Mouse (Mus musculus): Measurements from ENCODE around the gene Mcat.

DNA sequence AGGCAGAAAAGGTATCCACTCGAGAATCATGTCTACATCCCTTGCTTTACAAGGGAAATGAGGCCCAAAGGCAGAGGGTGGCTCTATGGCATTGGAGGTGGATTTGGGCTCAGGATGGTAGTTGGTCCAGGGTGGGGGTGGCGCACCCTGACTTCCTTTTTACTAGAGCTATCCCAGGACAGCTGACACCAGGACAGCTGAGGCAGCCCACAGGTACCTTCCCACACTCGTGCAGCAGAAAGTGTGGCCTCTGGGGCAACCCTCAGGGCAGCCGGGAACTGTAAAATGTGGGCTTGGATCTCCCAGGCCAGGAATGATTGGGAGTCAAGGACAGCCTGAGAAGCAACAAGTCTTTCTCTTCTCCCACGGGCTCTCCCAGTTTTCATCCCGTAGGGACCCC is 28.2 kb upstream of the Mcat start:
- TF ChIP-seq CTCF (IDR thresholded peaks at IDR 0.05; ENCODE audit: low read depth, low read length) (no peak), EP300 (IDR thresholded peaks at IDR 0.05; ENCODE audit: insufficient read depth, low read depth, low read length) (no peak)

Data from ES-Bruce4 (cell line).